Mouse (Mus musculus) layer of hippocampus, postnatal 10 days (tissue): ENCODE measurements around the gene Gk5. TPM values are rescaled to one million over a fixed set of nuclear protein-coding genes. Genes with fewer than 3 reads are reported as not detected.
"Not testable (repeated sequence)": the region's sequence is repeated elsewhere in the genome, so short reads cannot be mapped to it uniquely, and the experiment has no call there.

Experiments
- DNase-seq, 2 experiments: peaks; one replicate each; pipeline ENCODE4 v3.0.0; 2021; ENCODE audit warnings: low spot score in 2 of 2
- total RNA-seq, 2 experiments: library from RNA; stranded (reverse); gene quantifications; 2 replicates each; pipeline ENCODE4 v1.2.3; 2021

The Gk5 gene
- total RNA-seq, 2 experiments from 2014 or later, result 7.0 to 8.9 TPM

DNA sequence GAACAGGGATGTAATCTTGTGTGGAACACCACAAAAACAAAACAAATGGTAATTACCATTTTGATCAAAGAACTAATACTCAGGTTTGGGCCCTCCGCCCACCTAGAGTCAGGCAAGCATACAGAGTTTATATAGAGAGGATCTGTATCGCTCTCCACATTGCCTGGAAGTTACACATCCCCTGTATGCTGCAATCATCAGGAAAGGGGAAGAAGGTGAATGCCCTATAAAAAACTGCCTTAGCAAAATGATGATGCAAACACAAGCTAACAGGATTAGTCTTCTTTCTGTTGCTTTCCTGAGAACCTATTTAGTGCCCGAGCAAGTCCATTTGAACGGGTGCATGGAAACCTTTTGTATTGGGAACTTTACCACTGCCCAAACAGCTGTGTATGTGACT lies 24.5 kb downstream of the Gk5 start:
- no peak for DNase-seq

DNA sequence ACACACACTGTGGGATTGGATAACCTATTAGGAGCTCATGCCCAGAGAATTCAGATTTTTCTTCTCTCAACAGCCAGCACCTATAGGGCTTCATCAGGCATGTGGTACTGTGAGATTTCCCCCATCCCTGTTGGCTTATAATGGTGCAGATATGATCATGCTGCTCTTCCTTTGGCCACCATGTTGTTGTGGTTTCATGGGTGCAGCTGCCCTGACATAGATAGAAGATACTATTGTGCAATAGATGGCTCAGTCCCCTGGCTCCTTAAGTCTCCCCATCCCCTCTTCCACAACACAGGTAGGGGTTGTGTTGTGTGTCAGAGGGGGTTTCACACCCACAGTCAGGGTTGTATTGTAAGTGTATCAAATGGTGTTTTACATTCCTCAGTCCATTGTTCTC lies 25.7 kb downstream of the Gk5 start:
- no peak for DNase-seq

DNA sequence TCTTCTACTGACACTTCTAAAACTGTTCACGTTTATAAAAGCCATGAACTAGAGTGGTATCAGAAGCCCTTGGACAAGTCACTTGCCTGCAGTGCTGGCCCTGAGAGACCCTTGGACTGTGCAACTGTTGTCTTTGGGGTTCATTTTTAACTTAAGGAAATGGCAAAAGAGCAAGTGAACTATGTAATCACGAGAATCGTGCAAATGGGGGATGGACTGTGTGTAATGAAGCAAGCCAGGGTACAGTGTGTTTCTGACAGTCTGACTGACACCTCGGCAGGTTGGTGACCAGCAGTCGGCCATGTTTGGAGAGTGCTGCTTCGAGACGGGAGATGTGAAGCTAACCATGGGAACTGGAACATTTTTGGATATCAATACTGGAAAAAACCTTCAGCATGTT lies 33.6 kb downstream of the Gk5 start:
- DNase-seq, result no peak

DNA sequence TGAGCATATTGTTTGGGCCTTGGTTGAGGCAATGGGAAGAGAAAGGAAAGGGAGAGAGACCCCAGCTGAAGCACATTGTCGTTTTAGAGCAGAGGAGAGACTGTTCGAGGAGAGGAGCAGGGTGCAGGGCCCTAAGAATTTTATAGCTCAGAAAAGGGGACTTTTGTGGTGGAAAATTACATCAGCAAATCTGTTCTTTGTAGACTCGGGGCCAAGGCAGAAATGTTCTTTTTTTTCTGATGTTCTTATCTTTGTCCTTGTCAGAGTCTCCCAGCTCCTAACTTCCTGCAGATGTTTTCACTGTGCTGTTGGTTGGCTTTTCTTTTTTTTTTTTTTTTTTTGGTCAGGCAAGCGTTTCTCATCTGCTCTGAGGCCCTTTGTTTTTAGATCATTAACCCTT lies 39.3 kb downstream of the Gk5 start:
- no peak for DNase-seq

DNA sequence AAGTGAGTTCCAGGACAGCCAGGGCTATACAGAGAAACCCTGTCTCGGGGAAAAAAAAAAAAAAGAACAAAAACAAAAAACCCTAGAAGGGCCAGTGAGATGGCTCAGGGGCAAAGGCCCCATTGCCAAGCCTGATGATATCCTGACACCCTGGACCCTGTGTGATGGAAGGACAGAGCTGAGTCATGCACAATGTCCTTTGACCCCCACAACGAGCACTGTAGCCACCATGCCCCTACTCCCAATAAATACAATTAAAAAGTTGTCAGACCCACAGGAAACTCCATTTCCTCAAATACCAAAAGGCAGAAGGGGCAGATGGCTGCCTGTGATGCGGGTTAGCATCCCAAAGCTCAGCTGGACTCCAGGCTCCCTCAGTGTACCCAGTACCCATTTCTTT lies 39.9 kb downstream of the Gk5 start:
- DNase-seq, result no peak

DNA sequence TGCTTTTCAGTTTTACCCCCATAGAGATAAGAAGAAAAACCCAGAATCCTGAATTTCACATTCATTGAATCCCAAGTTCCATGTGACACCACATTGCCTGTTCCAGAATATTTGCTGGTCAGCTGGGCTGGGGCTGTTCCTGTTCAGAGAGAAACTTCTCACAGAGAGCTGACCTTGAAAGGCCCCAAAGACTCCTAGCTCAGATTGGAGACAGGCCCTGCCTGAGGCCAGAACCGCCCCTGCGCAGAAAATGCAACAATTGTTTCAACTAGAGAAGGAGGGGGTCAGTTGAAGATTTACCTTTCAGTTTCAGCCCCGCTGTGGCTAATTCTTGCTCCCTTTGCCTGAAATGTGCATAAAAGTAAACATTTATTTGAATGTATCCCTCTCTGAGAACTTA lies 41.6 kb downstream of the Gk5 start:
- no peak for DNase-seq

DNA sequence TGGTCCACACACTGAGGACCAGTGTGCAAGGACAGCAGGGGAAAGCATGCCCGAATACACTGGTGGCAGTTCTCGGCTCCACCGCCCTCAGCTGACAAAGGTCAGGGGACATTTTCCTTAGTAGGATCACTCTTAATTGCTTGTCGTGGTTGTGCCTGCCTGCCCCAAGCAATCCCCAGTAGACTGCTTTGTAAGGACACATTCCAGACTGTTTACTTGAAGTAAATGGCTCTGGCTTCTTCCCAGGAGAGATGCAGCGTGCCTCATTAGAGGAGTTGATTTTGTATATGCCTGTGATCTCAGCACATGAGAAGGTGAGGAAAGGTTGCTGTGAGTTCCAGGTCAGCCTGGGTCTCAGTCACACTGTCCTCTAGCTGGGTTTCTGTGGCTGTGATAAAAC lies 43.3 kb downstream of the Gk5 start:
- DNase-seq, result no peak

DNA sequence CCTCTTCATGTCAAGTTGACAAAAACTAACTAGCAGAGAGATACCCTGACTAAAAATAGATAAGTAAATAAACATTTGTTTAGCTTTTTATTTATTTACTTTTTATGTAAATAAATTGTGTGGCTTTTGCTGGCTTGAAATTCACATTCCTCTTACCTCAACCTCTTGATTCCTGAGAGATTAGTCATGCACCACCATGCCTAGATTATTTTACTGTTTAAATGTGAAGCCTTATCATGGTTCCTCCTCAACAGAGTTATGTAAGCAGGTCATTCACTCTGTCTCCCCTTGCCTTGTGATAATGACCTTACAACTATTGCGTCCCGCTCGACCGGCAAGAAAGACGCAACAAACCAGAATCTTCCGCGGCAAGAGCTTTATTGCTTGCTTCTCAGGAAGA lies 44.3 kb downstream of the Gk5 start:
- DNase-seq, result no peak

DNA sequence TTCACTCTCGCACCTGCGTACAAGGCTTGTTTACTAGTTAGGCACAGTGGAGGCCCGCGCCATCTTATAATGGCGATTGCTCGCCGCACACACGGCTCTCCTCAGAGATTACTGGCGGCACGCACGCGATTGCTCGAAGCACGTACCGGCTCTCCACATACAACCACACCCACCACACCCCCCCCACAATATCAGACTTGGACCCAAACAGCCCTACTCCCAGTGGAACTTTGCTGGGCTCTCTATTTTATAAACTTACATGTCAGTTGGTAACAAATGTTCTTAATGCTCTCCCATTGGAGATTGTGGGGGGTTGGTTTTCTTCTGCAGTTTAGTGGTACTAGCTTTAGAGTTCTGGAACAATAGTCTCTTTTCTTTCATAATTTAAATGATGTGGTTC lies 44.8 kb downstream of the Gk5 start:
- not testable (repeated sequence) for DNase-seq

DNA sequence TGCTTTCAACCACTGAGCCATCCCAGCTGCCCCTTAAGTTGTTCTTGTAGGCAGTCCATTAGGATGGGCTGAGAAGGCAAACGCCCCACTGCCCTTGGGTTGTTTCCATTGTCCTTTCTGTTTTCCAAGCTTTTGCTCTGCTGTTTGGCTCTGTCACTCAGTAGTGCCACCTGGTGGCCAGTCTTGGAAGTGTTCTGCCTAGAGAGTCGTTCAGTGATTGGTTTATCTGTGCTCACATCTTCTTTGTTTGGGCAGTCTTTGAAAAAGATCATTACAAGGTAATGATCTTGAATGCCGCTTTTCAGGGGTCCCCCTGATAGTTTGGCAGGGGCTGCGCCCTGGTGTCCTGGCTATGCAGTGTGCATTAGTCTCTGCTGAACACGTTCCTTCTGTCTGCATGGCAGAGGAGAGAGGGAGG lies 48.0 kb downstream of the Gk5 start:
- peak; percentile 73 to 75 for DNase-seq

DNA sequence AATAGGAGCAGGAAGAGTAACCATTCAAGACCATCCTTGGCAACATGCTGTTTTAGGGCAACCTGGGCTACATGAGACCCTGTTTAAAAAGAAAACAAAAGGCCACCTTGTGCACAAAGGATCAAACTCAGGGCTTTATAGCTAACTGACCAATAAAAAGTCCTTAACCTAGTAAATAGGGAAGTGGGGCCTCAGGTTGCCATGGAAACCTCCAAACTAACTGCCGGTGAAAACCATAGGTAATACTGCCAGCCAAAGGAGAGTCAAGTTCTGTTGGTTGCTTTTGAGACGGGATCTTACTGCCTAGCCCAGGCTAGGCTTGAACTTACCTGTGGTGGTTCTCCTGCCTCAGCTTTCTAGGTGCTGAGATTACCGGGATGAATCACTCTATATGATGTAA lies 51.4 kb downstream of the Gk5 start:
- DNase-seq, result no peak

DNA sequence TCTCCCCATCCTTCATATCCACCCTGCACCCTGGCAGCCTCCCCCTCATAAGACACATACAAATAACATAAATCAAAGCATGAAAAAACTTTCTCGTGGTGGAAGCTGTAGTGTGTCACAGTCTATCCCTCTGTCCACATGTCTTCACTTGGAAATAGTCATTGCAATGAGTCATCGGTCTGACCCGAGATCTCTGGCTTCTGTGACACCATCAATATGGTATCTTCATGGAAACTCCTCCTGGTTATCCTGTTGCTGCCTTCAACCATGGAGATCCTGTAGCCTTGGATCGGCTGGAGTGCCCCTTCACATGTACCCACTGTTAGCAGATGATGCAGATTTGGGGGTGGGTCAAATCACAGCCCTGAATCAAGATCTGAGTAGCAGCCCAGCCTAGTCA lies 65.7 kb downstream of the Gk5 start:
- DNase-seq, result no peak

DNA sequence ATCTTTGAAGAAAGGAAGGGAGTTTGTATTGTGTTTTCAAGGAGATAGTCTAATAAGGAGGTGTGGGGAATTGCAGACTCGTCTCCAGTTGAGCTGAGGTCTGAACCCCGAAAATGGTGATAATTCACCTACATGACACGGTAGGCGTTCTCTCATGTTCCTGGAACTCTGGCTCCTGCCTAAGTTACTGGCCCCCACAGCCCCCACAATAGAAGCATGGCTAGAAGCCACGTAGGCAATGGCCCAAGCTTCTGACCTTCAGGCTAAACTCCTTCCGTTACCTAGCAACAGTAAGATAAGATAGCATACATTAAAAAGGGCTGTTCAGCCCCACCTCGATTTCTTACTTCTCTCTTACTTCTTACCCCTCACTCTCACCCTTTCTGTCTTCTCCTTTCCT lies 67.5 kb downstream of the Gk5 start:
- DNase-seq, result no peak

DNA sequence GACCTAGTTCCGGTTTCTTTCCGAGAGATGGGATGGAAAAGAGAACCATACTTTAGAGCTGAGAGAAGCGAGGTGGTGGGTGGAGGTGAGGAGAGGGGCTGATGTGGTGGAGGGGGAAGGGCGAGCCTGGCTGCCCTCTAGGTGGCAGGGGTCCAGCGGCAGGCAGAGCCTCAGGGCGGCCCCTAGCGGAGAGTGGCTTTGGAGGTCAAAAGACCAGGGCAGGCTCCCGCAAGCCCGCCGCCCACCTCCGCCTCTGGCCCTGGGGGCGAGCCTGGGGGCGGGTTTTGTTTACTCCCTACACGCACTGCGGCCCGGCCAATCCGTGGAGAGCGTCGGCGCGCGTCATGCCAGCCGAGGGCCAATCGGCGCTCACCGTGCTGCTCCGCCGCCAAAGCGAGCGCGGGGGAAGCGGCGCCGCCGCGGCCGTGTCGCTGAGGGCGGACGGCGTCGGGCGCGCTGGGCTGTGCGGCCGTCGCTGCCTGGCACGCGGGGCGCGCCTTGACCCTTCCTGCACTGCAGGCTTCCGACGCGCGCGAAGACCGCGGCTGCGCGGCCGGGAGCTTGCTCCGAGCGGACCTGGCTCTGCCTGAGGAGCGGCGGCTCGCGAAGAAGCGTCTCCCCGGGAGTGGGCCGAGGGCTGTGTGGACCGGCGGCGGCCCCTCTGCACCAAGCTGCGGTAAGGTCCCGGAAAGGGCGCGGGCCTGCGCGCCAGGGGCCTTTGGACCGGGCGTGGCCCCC lies 76.9 kb downstream of the Gk5 start, which contains the start of gene Tfdp2:
TSS of gene Tfdp2 (plus strand) at position 391 of the 738 bp plus-strand sequence.
- peak; percentile 83 to 85 for DNase-seq

DNA sequence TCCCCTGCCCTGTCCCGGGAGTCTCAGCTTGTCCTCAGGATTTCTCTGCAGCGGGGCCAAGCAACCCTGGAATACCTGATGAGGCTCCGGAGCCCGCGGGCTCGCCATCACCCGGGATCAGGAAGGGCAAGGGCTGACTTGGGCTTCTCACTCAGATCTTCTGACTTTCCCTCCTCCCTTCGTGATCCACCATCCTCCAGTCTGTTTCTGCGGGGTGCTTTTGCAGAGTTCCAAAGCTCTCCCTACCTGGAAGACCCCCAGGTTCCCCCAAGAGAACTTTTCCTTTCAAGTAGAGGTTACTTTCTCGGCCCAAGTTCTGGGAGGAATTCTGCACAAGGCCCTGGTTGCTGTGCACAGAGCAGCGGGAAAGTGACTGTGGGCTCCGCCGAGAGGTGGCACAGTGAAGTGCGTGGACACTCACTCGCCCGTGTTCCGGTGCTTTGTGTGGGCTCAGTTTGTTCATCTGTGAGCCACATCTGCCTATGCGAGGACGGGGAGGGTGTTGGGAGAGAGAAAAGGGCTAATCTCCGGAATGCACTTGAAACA lies 77.5 kb downstream of the Gk5 start:
- peak; percentile 31 to 59 for DNase-seq

DNA sequence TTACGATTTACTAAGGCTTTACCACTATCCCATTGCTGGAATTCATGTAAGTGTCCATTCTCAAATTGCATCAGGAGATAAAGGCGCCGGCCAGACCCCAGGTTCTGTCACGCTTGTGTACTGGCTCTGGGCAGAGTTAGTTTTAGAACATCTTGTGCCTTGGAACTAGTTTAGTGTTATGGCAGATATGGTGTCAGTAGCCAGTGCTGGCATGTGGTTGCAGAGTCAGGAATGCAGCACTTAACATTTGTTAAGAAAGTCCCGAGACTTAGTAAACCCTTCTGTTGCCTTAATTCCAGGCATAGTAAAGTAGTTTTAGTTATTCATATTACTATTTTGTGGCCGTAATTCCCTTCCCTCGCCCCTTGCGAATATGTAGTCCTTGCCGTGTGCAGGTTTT lies 78.6 kb downstream of the Gk5 start:
- no peak for DNase-seq

DNA sequence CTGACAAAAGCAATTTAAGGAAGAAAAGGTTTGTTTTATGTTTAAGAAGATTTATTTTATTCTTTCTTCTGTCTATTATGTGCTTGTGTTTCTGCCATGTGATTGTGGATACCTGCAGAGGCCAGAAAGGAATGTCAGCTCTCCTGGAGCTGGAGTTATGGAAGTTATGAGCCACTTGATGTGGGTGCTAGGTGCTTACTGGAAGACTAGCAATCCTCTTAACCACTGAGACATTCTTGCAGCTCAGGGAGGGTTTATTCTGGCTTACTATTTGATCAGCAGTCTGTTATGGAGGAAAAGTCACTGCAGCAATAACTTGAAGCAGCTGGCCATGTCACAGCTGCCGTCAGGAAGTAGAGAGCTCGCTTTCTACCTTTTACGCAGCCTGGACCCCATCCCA lies 84.5 kb downstream of the Gk5 start:
- no peak for DNase-seq

DNA sequence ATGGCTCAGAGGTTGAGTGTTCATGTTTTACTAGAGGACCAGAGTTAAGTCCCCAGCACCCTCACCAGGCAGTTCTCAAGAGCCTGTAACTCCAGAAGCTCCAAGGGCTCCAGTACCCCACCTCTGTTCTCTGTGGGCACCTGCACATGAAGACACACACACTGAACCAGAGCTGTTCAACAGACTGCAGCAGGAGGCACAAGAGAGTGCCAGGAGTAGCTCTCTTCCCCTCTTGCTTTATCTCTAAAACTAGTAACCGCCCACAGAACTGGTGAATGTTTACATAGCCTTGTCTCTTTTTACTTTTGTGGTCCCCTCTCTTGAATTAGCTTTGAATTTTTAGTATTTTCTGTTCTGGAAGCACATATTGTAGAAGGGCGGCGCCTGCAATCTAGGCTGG lies 88.3 kb downstream of the Gk5 start:
- DNase-seq, result no peak

DNA sequence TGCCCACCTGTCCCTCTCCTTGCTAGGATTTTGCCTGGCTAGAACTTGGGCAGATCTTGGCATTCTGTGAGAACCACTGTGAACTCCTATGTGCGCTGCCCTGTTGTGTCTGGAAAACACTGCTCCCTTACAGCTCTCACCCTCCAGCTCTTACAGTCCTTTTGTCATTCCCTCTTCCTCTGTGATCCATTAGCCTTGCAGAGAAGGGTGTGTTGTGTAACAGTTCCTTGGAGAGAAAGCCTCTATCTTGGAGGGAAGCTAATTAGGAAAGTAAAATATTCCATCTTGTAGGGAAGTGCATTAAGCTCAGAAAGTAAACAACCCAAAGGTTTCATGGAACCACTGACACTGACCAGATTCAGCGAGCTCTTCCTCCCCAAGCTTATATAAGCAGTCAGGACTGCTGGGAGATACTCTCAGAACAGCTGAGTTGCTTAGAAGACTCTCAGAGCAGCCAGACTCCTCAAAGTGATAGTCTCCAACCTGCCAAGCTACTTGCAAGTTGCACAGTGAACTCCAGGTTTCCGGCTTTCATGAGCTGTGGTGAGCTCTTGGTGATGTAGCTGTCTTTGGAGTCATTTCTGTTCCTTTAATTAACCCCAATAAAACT lies 94.0 kb downstream of the Gk5 start:
- DNase-seq, result no peak

DNA sequence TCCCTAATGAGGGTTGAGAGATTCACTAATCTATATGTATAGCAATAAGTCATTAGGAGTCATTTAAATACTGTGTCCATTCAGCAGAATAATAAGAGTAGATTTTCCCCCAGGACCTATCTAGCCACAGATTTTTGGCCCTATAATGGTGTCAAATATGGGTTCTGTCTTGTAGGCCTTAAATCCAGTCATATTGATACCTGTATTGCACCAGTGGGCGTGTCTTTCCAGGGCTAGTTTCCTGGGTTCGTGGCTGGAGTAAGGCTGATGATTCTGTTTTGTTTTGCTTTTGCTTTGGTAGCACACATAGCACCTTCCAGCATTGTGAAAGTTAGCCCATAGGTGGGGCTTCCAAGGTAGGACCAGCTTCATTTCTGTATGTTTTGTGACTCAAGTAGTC lies 95.0 kb downstream of the Gk5 start:
- DNase-seq, result no peak

DNA sequence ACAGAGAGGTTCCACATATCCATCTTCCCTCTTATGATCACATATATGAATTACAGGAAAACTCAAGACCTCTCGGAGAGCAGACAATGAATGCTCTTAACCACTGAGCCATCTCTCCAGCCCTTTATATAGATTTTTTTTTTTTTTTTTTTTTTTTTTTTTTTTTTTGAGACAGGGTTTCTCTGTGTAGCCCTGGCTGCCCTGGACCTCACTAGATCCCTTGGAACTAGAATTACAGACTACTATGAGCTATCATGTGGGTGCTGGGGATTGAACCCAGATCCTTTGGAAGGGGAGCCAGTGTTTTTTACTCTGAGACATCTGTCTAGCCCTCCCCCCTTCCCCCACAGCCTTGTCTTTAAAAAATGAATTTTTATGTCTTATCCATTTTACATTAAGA lies 98.1 kb downstream of the Gk5 start:
- DNase-seq, result no peak

DNA sequence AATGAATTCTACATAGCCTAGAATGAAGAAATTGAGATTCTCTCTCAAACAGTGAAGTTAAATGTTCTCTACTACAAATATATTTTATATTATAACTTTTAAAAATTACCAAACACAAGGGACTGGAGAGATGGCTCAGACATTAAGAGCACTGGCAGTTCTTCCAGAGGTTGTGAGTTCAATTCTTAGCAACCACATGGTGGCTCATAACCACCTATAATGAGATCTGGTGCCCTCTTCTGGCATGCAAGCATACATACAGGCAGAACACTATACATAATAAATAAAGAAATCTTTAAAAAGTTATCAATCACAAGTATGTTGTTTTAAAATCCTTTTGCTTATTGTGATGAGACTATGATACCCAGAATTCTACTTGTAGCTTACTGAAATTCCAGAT lies 98.6 kb downstream of the Gk5 start:
- DNase-seq, result no peak

DNA sequence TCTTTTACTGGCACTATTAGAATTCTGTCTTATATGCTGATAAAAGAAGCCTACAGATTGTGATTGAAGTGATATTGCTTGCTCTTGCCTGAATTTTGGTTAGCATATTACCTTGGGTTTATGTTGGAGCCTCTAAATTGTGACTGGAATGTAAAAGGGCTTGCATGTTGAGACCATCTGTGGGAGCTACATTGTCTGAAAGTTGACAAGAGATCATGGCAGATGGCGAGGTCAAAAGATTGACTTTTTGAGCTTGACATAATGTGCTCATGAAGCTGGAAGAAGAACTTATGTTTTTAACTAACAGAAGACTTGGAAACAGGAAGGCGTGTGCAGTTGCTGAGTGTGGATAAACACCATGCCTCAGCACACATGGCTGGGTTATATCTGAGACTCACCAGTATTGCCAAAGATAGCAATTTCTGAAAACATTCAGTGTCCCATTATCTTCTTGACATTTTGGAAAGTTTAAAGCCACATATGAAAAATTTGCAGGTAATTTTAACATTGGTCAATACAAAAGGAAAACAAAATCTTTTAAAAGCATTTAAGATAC lies 100.0 kb downstream of the Gk5 start:
- no peak for DNase-seq
